Comparison of ENCODE assay signal across 9 mouse cellular contexts in the genomic region with DNA sequence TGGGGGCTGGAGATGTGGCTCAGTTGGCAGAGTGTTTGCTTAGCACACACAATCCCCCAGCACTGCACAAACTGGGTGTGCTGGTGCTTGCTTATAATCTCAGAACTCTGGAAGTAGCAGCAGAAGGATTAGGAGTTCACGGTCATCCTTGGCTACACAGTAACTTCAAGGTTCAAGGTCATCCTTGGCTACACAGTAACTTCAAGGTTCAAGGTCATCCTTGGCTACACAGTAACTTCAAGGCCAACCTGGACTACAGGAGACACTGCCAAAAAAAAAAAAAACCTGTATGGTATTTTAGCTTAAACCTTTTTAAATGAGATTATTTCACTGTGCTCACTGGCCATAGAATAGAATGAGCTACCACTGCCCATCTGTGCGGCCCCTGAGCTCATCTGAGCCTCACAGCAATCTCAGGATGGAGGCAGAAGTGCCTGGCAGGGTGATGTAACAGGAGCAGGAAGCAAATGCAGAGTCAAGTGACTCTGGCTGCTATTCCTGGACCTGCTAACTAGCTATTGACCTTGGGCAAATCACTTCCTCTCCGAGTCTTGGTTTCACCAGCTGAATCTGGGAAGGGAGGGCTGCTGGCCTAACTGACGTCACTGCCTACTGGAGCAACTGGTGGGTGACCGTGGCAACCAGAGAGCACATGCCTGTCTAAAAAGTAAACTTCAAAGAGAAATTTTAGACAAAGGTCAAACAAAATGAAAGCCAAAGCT. TPM values are rescaled to one million over a fixed set of nuclear protein-coding genes. Genes with fewer than 3 reads are reported as not detected.
A peak's percentile ranks its signal among the peaks of the same experiment; 100 is the strongest.
DNase-seq lines count a peak whose midpoint lies in the region; ATAC-seq and TF ChIP-seq lines count a peak whose summit lies in the region.
"Had no signal": no experiment of that assay in that cellular context is flagged by ENCODE, and none has a peak within 500 bp of the region (broad histone marks: within the 10 kb centered on the region; RNA-seq: fewer than 3 reads in every experiment).

No protein-coding gene starts in this region.

- no peak overlapping the region for H3K9ac ChIP-seq in ES-E14 (ENCODE audit: insufficient read depth, low read depth, low read length, poor library complexity, severe bottlenecking)
- no peak overlapping the region for H3K9ac ChIP-seq in intestine, embryonic 15.5 days
- no peak overlapping the region for H3K9ac ChIP-seq in lung, embryonic 16.5 days (ENCODE audit: low read length)
- no peak overlapping the region for H3K9ac ChIP-seq in midbrain, postnatal 0 days (replicated peaks; ENCODE audit: low read length, poor library complexity, severe bottlenecking)

- no peak overlapping the region for H3K4me2 ChIP-seq in intestine, embryonic 15.5 days (replicated peaks)
- H3K4me2 ChIP-seq in lung, embryonic 16.5 days (ENCODE audit: low read depth, low read length): no peak overlapping the region
- H3K4me2 ChIP-seq in midbrain, postnatal 0 days (ENCODE audit: low read depth, low read length, poor library complexity, severe bottlenecking): no peak overlapping the region

- no peak for DNase-seq in ES-E14 (ENCODE audit: low read depth, low spot score)
- DNase-seq in adrenal gland, postnatal 36 days: peak; percentile 80 to 86
- no peak for DNase-seq in midbrain, postnatal 0 days (ENCODE audit: low spot score)
- no peak for DNase-seq in thymus, adult 18-20 months
- no peak for DNase-seq in cerebellum, postnatal 4 days (ENCODE audit: low spot score in 2 of 2)
- no peak for DNase-seq in cerebellum, postnatal 25 days

- no peaks in the 10 kb centered on the region for H3K4me1 ChIP-seq in ES-E14 (ENCODE audit: control insufficient read depth in 2 of 2, insufficient read depth in 2 of 2, low read length in 2 of 2, poor library complexity in 1 of 2)
- no peaks in the 10 kb centered on the region for H3K4me1 ChIP-seq in intestine, embryonic 15.5 days (replicated peaks)
- peaks cover 31% of the 10 kb centered on the region for H3K4me1 ChIP-seq in lung, embryonic 16.5 days (replicated peaks; ENCODE audit: control insufficient read depth, insufficient read depth, low read length)
- no peaks in the 10 kb centered on the region for H3K4me1 ChIP-seq in midbrain, postnatal 0 days (ENCODE audit: insufficient read depth, low read length)

- ATAC-seq in intestine, embryonic 15.5 days: peak; percentile 65; the same call in 1 of the 2 replicates
- peak; percentile 20; the same call in 1 of the 2 replicates for ATAC-seq in lung, embryonic 16.5 days (ENCODE audit: low read depth)
- no peak for ATAC-seq in midbrain, postnatal 0 days (ENCODE audit: low FRiP score)

- TF ChIP-seq CTCF in midbrain, postnatal 0 days (IDR thresholded peaks at IDR 0.05): no peak

- H3K9me3 ChIP-seq in ES-E14 (ENCODE audit: control insufficient read depth, insufficient read depth, low read depth, low read length): no peaks in the 10 kb centered on the region
- H3K9me3 ChIP-seq in intestine, embryonic 15.5 days: no peaks in the 10 kb centered on the region
- H3K9me3 ChIP-seq in lung, embryonic 16.5 days (ENCODE audit: control insufficient read depth, low read length): no peaks in the 10 kb centered on the region
- H3K9me3 ChIP-seq in midbrain, postnatal 0 days (ENCODE audit: low read length): no peaks in the 10 kb centered on the region

- no peaks in the 10 kb centered on the region for H3K27me3 ChIP-seq in intestine, embryonic 15.5 days (replicated peaks)
- no peaks in the 10 kb centered on the region for H3K27me3 ChIP-seq in lung, embryonic 16.5 days (ENCODE audit: control insufficient read depth, insufficient read depth, low read depth, low read length)
- H3K27me3 ChIP-seq in midbrain, postnatal 0 days (ENCODE audit: insufficient read depth, low read length): no peaks in the 10 kb centered on the region

- no peak overlapping the region for H3K4me3 ChIP-seq in ES-E14 (ENCODE audit: insufficient read depth in 1 of 2, low read depth in 1 of 2, low read length in 2 of 2, poor library complexity in 1 of 2, severe bottlenecking in 1 of 2)
- H3K4me3 ChIP-seq in intestine, embryonic 15.5 days (replicated peaks): no peak overlapping the region
- no peak overlapping the region for H3K4me3 ChIP-seq in lung, embryonic 16.5 days (ENCODE audit: low read length)
- H3K4me3 ChIP-seq in midbrain, postnatal 0 days (ENCODE audit: low read depth, low read length): no peak overlapping the region

- no peaks in the 10 kb centered on the region for H3K36me3 ChIP-seq in ES-E14 (ENCODE audit: control insufficient read depth, insufficient read depth, low read length, poor library complexity, severe bottlenecking)
- H3K36me3 ChIP-seq in intestine, embryonic 15.5 days: no peaks in the 10 kb centered on the region
- H3K36me3 ChIP-seq in lung, embryonic 16.5 days (ENCODE audit: control insufficient read depth, insufficient read depth, low read length): no peaks in the 10 kb centered on the region
- peaks cover 66% of the 10 kb centered on the region for H3K36me3 ChIP-seq in midbrain, postnatal 0 days (ENCODE audit: insufficient read depth, low read length)

- in situ Hi-C loops in ES-E14 (cut with MboI; ENCODE audit: low sequenced_read_pairs in 2 of 2, unreplicated experiment in 2 of 2): no loop called here

- no peak overlapping the region; the same call in 1 of the 2 replicates for H3K27ac ChIP-seq in ES-E14 (ENCODE audit: insufficient read depth, low read depth, low read length, poor library complexity, severe bottlenecking)
- H3K27ac ChIP-seq in intestine, embryonic 15.5 days: no peak overlapping the region
- H3K27ac ChIP-seq in lung, embryonic 16.5 days (ENCODE audit: low read length): peak overlapping the region; percentile 39; the same call in 1 of the 2 replicates
- H3K27ac ChIP-seq in midbrain, postnatal 0 days (ENCODE audit: low read depth, low read length): no peak overlapping the region

- WGBS in intestine, embryonic 15.5 days: 46% methylated on average over 5 of the region's 5 CpGs
- WGBS in lung, embryonic 16.5 days: 37% methylated on average over 5 of the region's 5 CpGs
- 72% methylated on average over 5 of the region's 5 CpGs for WGBS in midbrain, postnatal 0 days

TF ChIP-seq in ES-E14, 5 proteins besides CTCF, POLR2A, EP300 and RAD21:
- TF ChIP-seq CHD2 (IDR thresholded peaks at IDR 0.05; ENCODE audit: low read depth, low read length): no peak
- TF ChIP-seq ZC3H11A (IDR thresholded peaks at IDR 0.05; ENCODE audit: borderline replicate concordance, low read depth, low read length): no peak
- no peak for TF ChIP-seq MAFK (IDR thresholded peaks at IDR 0.05; ENCODE audit: insufficient read depth, low read depth, low read length)
- TF ChIP-seq ZNF384 (IDR thresholded peaks at IDR 0.05; ENCODE audit: low read depth, low read length): peak; percentile 58; the same call in 1 of the 2 replicates
- TF ChIP-seq HCFC1 (IDR thresholded peaks at IDR 0.05; ENCODE audit: borderline replicate concordance, insufficient read depth, low read length): no peak

RNA-seq across cellular contexts. Expression of a gene that starts 24.2 kb away (rescaled TPM):
- total RNA-seq in ES-E14 (2012; rRNA removed): 5.4 and 5.7 TPM in 2 replicates
- total RNA-seq in adrenal gland, postnatal 36 days (2021): 10 to 100 TPM; 21.9 to 22.1 TPM
- 14.3 and 16.9 TPM in 2 replicates for polyA plus RNA-seq in intestine, embryonic 15.5 days (2015; fragmentation: Nextera tagmentation; extraction: Ambion mirVana)
- 13.3 and 14.4 TPM in 2 replicates for polyA plus RNA-seq in lung, embryonic 16.5 days (2015; fragmentation: Nextera tagmentation; extraction: Ambion mirVana)
- 47.5 and 49.1 TPM in 2 replicates for total RNA-seq in midbrain, postnatal 0 days (2014; rRNA removed)
- 47.8 and 50.9 TPM in 2 replicates for polyA plus RNA-seq in midbrain, postnatal 0 days (2015; fragmentation: Nextera tagmentation; extraction: Ambion mirVana)

RNA-seq across cellular contexts. Expression of a gene that starts 56.9 kb away (rescaled TPM):
- 0.32 and 3.6 TPM in 2 replicates for total RNA-seq in ES-E14 (2012; rRNA removed)
- total RNA-seq in adrenal gland, postnatal 36 days (2021): under 1 TPM in 1 of 2 experiments, not detected in 1; 0.07 TPM
- polyA plus RNA-seq in intestine, embryonic 15.5 days (2015; fragmentation: Nextera tagmentation; extraction: Ambion mirVana): 0.97 and 1.2 TPM in 2 replicates
- polyA plus RNA-seq in lung, embryonic 16.5 days (2015; fragmentation: Nextera tagmentation; extraction: Ambion mirVana): 0.18 and 0.57 TPM in 2 replicates
- 2.3 TPM in 1 of 2 replicates, not detected in the other for total RNA-seq in midbrain, postnatal 0 days (2014; rRNA removed)
- polyA plus RNA-seq in midbrain, postnatal 0 days (2015; fragmentation: Nextera tagmentation; extraction: Ambion mirVana): 0.49 and 1.5 TPM in 2 replicates
- polyA plus RNA-seq: spleen, adult 2 months had no signal

Comparison
In these comparisons a context has a peak if more than half of its experiments do, and no peak if none do; other contexts are left out.
1. DNase-seq: peak in adrenal gland, postnatal 36 days (2 of 2); none in ES-E14 (single experiment), midbrain, postnatal 0 days (single experiment), thymus, adult 18-20 months (0 of 2), cerebellum, postnatal 4 days (0 of 2) and cerebellum, postnatal 25 days (0 of 2).